ENCODE assay signal across 8 mouse cellular contexts in the genomic region with DNA sequence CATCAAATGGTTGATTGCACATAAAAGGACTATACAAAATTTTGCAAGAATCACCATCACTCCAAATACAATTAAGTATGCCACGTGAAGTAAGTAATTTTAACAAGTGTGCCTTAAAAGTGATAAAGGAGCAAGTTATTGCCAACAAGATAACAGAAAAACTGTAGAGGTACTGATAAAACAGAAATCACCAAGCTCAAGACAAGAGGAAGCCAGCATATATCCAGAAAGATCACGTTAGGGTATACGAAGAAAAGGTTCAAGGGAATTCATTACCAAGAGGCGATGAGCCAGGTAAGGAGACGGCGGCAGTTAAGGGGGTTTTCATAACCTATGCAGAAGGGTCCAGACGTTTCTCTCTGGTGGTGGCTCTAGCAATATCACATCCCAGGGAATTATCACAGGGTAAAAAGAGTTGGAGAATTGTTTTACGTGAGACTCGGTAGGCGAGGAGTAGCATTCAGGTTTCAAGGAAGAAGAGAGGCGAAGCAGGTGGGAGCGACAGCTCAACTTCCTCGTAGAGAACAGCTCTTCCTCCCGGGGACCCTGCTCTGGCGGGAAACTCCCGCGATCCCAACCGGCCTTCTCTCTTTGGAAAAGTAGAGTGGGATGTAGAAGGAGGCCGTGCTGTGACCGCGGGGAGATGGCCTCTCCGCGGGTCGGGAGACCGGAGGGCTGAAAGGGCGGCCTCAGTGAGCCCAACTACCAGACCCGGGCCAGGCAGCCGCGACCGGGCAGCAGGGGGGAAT. TPM values are rescaled to one million over a fixed set of nuclear protein-coding genes. Genes with fewer than 3 reads are reported as not detected.
DNase-seq lines count a peak whose midpoint lies in the region; ATAC-seq and TF ChIP-seq lines count a peak whose summit lies in the region.

A gene (plus strand): TSS at position 218 of the 749 bp plus-strand sequence.

- intact Hi-C loops in heart, adult 2 months (cut with DNase I), result loop anchor here (2.0 to 10.0 kb wide), 3 partner anchors 16 to 302 kb away; no protein-coding TSS in a partner anchor

- no peaks in the 10 kb centered on the region; the same call in 1 of the 2 replicates for H3K27me3 ChIP-seq in heart, adult 2 months (ENCODE audit: control insufficient read depth, insufficient read depth, low read length)
- H3K27me3 ChIP-seq in heart, postnatal 0 days (ENCODE audit: control insufficient read depth, insufficient read depth, low read length), result no peaks in the 10 kb centered on the region
- no peaks in the 10 kb centered on the region for H3K27me3 ChIP-seq in limb, embryonic 12.5 days
- no peaks in the 10 kb centered on the region for H3K27me3 ChIP-seq in small intestine, adult 2 months (ENCODE audit: control insufficient read depth, insufficient read depth, low read length)

- TF ChIP-seq POLR2A in heart, adult 2 months (IDR thresholded peaks at IDR 0.05; ENCODE audit: insufficient read depth, low read depth, low read length), result no peak
- TF ChIP-seq POLR2A in embryonic fibroblast, embryonic 13.5 days (IDR thresholded peaks at IDR 0.05; ENCODE audit: low read depth, low read length), result no peak
- TF ChIP-seq POLR2A in small intestine, adult 2 months (IDR thresholded peaks at IDR 0.05; ENCODE audit: low read depth, low read length), result no peak

- H3K79me2 ChIP-seq in heart, adult 2 months (replicated peaks; ENCODE audit: control insufficient read depth, insufficient read depth, low read length), result no peaks in the 10 kb centered on the region; the same call in 1 of the 2 replicates

- H3K9me3 ChIP-seq in ES-E14 (ENCODE audit: control insufficient read depth, insufficient read depth, low read depth, low read length), result no peaks in the 10 kb centered on the region
- H3K9me3 ChIP-seq in heart, postnatal 0 days (replicated peaks; ENCODE audit: control insufficient read depth, low read length), result no peaks in the 10 kb centered on the region
- no peaks in the 10 kb centered on the region for H3K9me3 ChIP-seq in limb, embryonic 12.5 days

- DNase-seq in heart, adult 2 months, result no peak
- no peak for DNase-seq in heart, adult 11 months
- no peak for DNase-seq in ES-E14 (ENCODE audit: low read depth, low spot score)
- no peak for DNase-seq in heart, postnatal 0 days (ENCODE audit: low spot score)
- DNase-seq in cerebellum, postnatal 36 days, result no peak

- H3K27ac ChIP-seq in heart, adult 2 months, result peak within 1 kb of the TSS; percentile 93
- H3K27ac ChIP-seq in ES-E14 (ENCODE audit: insufficient read depth, low read depth, low read length, poor library complexity, severe bottlenecking), result peak within 1 kb of the TSS; percentile 87
- H3K27ac ChIP-seq in embryonic fibroblast, embryonic 13.5 days (ENCODE audit: insufficient read depth, low read length), result peak within 1 kb of the TSS; percentile 84
- H3K27ac ChIP-seq in heart, postnatal 0 days (ENCODE audit: low read depth), result peak within 1 kb of the TSS; percentile 97
- H3K27ac ChIP-seq in limb, embryonic 12.5 days, result peak within 1 kb of the TSS; percentile 95
- peak within 1 kb of the TSS; percentile 98 for H3K27ac ChIP-seq in small intestine, adult 2 months (ENCODE audit: insufficient read depth, low read depth, low read length)

- H3K4me1 ChIP-seq in heart, adult 2 months (ENCODE audit: control insufficient read depth, insufficient read depth, low read length), result peaks cover 6% of the 10 kb centered on the region
- H3K4me1 ChIP-seq in ES-E14 (ENCODE audit: control insufficient read depth in 2 of 2, insufficient read depth in 2 of 2, low read length in 2 of 2, poor library complexity in 1 of 2), result peaks cover 0 to 3% of the 10 kb centered on the region in 2 experiments; a peak in 1 of 4 replicates
- H3K4me1 ChIP-seq in embryonic fibroblast, embryonic 13.5 days (ENCODE audit: control insufficient read depth, insufficient read depth, low read length), result no peaks in the 10 kb centered on the region
- peaks cover 13% of the 10 kb centered on the region for H3K4me1 ChIP-seq in heart, postnatal 0 days (ENCODE audit: control insufficient read depth, insufficient read depth)
- peaks cover 16% of the 10 kb centered on the region for H3K4me1 ChIP-seq in limb, embryonic 12.5 days (replicated peaks)
- H3K4me1 ChIP-seq in small intestine, adult 2 months (ENCODE audit: control insufficient read depth, insufficient read depth, insufficient read length, low read length), result no peaks in the 10 kb centered on the region

- peaks cover 4% of the 10 kb centered on the region for H3K36me3 ChIP-seq in heart, adult 2 months (ENCODE audit: control insufficient read depth, insufficient read depth, low read length)
- peaks cover 4% of the 10 kb centered on the region; the same call in 1 of the 2 replicates for H3K36me3 ChIP-seq in ES-E14 (ENCODE audit: control insufficient read depth, insufficient read depth, low read length, poor library complexity, severe bottlenecking)
- no peaks in the 10 kb centered on the region for H3K36me3 ChIP-seq in heart, postnatal 0 days (replicated peaks; ENCODE audit: control insufficient read depth, insufficient read depth, low read length)
- H3K36me3 ChIP-seq in limb, embryonic 12.5 days, result peaks cover 18% of the 10 kb centered on the region; the same call in 1 of the 2 replicates
- H3K36me3 ChIP-seq in small intestine, adult 2 months (ENCODE audit: control insufficient read depth, insufficient read depth, low read length), result no peaks in the 10 kb centered on the region

- under 1% methylated on average over 30 of the region's 30 CpGs for WGBS in heart, adult 2 months
- WGBS in heart, postnatal 0 days, result under 1% methylated on average over 28 of the region's 30 CpGs
- WGBS in limb, embryonic 12.5 days, result under 1% methylated on average over 30 of the region's 30 CpGs
- WGBS in small intestine, adult 2 months, result under 1% methylated on average over 30 of the region's 30 CpGs

- no peak for TF ChIP-seq EP300 in heart, adult 2 months (IDR thresholded peaks at IDR 0.05; ENCODE audit: insufficient read depth, low read depth, low read length)
- no peak for TF ChIP-seq EP300 in heart, postnatal 0 days (IDR thresholded peaks at IDR 0.05; ENCODE audit: low read depth)

- no peak for ATAC-seq in heart, postnatal 0 days (ENCODE audit: insufficient read depth, low read depth)
- no peak for ATAC-seq in limb, embryonic 12.5 days (ENCODE audit: insufficient number of reproducible peaks, insufficient read depth, low FRiP score, low TSS enrichment, low read depth)

- H3K4me3 ChIP-seq in heart, adult 2 months, result peak within 1 kb of the TSS; percentile 78
- peak within 1 kb of the TSS; percentile 92 to 95 for H3K4me3 ChIP-seq in ES-E14 (ENCODE audit: insufficient read depth in 1 of 2, low read depth in 1 of 2, low read length in 2 of 2, poor library complexity in 1 of 2, severe bottlenecking in 1 of 2)
- peak within 1 kb of the TSS; percentile 100 for H3K4me3 ChIP-seq in embryonic fibroblast, embryonic 13.5 days (ENCODE audit: insufficient read depth, low read length)
- H3K4me3 ChIP-seq in heart, postnatal 0 days (ENCODE audit: low read depth, low read length), result peak within 1 kb of the TSS; percentile 91
- peak within 1 kb of the TSS; percentile 87 for H3K4me3 ChIP-seq in limb, embryonic 12.5 days (replicated peaks)
- peak within 1 kb of the TSS; percentile 95 for H3K4me3 ChIP-seq in small intestine, adult 2 months (ENCODE audit: low read depth, low read length)

- TF ChIP-seq CTCF in heart, adult 2 months (IDR thresholded peaks at IDR 0.05), result no peak
- no peak for TF ChIP-seq CTCF in embryonic fibroblast, embryonic 13.5 days (IDR thresholded peaks at IDR 0.05; ENCODE audit: borderline replicate concordance, insufficient read depth, low read length)
- TF ChIP-seq CTCF in heart, postnatal 0 days (IDR thresholded peaks at IDR 0.05; ENCODE audit: low read depth), result no peak
- no peak for TF ChIP-seq CTCF in small intestine, adult 2 months (IDR thresholded peaks at IDR 0.05; ENCODE audit: extremely low read depth, insufficient read length, insufficient replicate concordance, low read depth, low read length)

- in situ Hi-C loops in ES-E14 (cut with MboI; ENCODE audit: low sequenced_read_pairs in 2 of 2, unreplicated experiment in 2 of 2), result no loop called here

- peak within 1 kb of the TSS; percentile 92 for H3K9ac ChIP-seq in heart, adult 2 months (ENCODE audit: low read depth, low read length)
- peak within 1 kb of the TSS; percentile 95 for H3K9ac ChIP-seq in ES-E14 (ENCODE audit: insufficient read depth, low read depth, low read length, poor library complexity, severe bottlenecking)
- peak within 1 kb of the TSS; percentile 82 for H3K9ac ChIP-seq in heart, postnatal 0 days (replicated peaks; ENCODE audit: low read depth, low read length)
- H3K9ac ChIP-seq in limb, embryonic 12.5 days (replicated peaks), result peak within 1 kb of the TSS; percentile 89

- peak within 1 kb of the TSS; percentile 76 for H3K4me2 ChIP-seq in heart, postnatal 0 days (ENCODE audit: low read depth, low read length)
- H3K4me2 ChIP-seq in limb, embryonic 12.5 days, result peak within 1 kb of the TSS; percentile 71

TF ChIP-seq in ES-E14, 5 proteins besides CTCF, POLR2A, EP300 and RAD21:
- TF ChIP-seq MAFK (IDR thresholded peaks at IDR 0.05; ENCODE audit: insufficient read depth, low read depth, low read length) (no peak), HCFC1 (IDR thresholded peaks at IDR 0.05; ENCODE audit: borderline replicate concordance, insufficient read depth, low read length) (no peak), CHD2 (IDR thresholded peaks at IDR 0.05; ENCODE audit: low read depth, low read length) (no peak), ZNF384 (IDR thresholded peaks at IDR 0.05; ENCODE audit: low read depth, low read length) (no peak), ZC3H11A (IDR thresholded peaks at IDR 0.05; ENCODE audit: borderline replicate concordance, low read depth, low read length) (no peak)

RNA-seq across cellular contexts. Expression of the gene that starts here (rescaled TPM):
- 100 to 1,000 TPM; 800 to 921 TPM for total RNA-seq in heart, adult 2 months (2021)
- 521 and 828 TPM in 2 replicates for polyA plus RNA-seq in heart, adult 2 months (2012; rRNA removed)
- 18.3 and 18.5 TPM in 2 replicates for total RNA-seq in ES-E14 (2012; rRNA removed)
- polyA plus RNA-seq in embryonic fibroblast, embryonic 13.5 days (2011; ENCODE audit: insufficient read length, low read depth, missing spikeins), result 20.6 and 24.4 TPM in 2 replicates
- total RNA-seq in heart, postnatal 0 days (2014; rRNA removed; ENCODE audit: low replicate concordance), result 216 and 219 TPM in 2 replicates
- 205 and 213 TPM in 2 replicates for polyA plus RNA-seq in heart, postnatal 0 days (2015; fragmentation: Nextera tagmentation; extraction: Ambion mirVana)
- polyA plus RNA-seq in limb, embryonic 12.5 days (2016; fragmentation: Nextera tagmentation; extraction: Ambion mirVana), result 49.4 and 52.7 TPM in 2 replicates
- 4.3 and 4.8 TPM in 2 replicates for polyA plus RNA-seq in small intestine, adult 2 months (2012; rRNA removed)

Comparison
In these comparisons a context has a peak if more than half of its experiments do, and no peak if none do; other contexts are left out.
1. RNA of the gene that starts here (total RNA-seq): 800 to 921 TPM in heart, adult 2 months and 216 to 219 TPM in heart, postnatal 0 days; 18.3 to 18.5 TPM in ES-E14; every median in the first group is over 10 times any median in the second.
2. Peak in every context shown above with its lines, with median percentiles within 50 percentile points of each other: H3K27ac ChIP-seq, H3K4me3 ChIP-seq and H3K9ac ChIP-seq.